Mouse (Mus musculus): ENCODE results near the gene Napsa. TPM values are rescaled to one million over a fixed set of nuclear protein-coding genes. Genes with fewer than 3 reads are reported as not detected.

Napsa gene
- total RNA-seq, 2 experiments from 2014 or later = not detected

DNA sequence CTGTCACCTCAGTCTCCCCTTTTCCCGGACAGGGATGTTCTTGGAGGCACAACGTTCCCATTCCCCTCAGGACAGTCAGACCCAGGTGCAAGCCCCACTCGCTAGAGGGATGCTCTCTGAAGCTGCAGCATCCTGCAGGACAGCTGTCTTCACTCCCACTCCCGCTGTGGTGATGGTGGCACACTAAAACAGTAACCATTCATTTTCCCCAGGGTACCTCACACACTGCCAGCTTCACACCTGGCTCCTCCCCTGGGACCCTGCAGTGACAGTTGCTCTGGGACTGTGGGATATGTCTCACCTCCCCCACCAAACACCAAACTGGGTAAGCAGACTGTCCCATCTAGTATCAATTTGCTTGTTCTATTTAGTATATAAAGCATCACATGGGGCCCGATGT, 24.5 kb upstream of the Napsa start:
- H3K4me3 ChIP-seq = peak overlapping the region; percentile 69; the same call in 1 of the 2 replicates
- no peak overlapping the region for H3K27ac ChIP-seq
- no peak for TF ChIP-seq CTCF (conservative IDR thresholded peaks at IDR 0.05)
- DNase-seq (ENCODE audit: low spot score in 2 of 2) = no peak

DNA sequence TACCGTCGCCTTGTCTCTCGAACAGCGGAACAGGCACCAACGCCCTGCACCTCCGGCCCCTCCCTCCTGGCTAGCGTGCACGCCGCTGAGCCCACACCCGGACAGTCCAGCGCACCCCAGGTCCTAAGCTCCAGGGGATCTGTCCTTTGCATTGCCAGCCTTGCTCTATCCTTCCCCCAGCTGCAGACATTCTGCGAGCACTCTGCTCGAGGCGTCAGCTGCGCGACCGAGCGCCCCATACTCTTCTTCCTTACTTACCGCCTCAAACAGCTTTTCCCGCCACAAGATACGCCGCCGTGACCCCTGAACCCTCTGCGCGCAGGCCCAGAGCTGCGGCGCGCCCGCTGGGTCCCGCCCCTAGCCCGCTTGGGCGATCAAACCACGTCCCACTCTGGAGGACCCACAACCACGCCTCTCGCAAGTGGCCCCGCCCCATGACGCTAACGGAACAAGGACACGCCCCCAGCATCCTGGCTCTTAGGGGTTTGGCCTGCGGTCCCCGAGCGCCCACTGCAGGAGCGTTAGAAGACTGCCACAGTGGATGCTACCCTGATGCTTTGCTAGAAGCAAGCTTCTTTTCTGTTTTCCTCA, 23.6 kb upstream of the Napsa start, which contains the start of gene Pold1:
Gene Pold1 (minus strand): TSS at position 353 of the 591 bp plus-strand sequence.
- peak; percentile 93 for TF ChIP-seq CTCF (conservative IDR thresholded peaks at IDR 0.05)
- peak; percentile 99 to 100 for DNase-seq (ENCODE audit: low spot score in 2 of 2)
- peak within 1 kb of the TSS; percentile 69 for H3K4me3 ChIP-seq
- H3K27ac ChIP-seq = peak within 1 kb of the TSS; percentile 2; the same call in 1 of the 2 replicates

DNA sequence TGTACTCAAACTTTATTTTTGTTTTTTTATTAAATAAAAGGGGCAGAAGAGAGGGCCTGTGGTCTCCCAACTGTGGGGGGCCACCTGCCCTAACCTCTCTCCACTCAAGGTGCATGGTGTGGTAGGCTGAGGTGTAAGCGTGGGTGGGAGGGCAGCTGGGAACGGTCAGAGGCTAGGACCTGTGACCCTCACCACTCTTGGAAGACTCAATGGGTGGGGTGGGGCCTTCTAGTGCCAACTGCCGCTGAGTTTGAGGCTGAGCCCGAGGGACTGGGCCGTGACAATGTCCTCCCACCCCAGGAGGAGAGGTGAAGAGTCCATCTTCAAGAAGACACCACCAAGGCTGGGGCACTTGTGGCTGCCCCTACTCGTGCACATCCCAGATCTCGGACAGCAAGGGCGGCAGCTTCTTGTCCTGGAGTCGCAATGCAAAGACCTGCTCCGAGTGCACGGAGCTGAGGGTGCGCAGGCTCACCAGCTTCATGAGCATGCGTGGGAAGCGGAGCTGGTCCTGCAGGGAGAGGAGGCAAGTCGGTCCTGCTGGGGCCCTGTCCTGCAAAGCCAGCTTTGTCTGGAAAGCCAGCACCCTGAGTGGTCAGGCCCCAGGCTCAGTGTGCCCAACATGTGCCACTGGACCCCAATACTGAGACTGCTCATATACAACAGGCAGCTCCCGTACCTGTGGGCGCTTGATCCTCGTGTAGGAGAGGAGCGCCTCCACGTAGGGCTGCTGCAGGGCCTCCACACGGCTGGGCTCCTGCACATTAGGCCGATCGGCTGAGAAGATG, 22.4 kb upstream of the Napsa start:
- Histone ChIP-seq H3K27ac (no peak overlapping the region), H3K4me3 (no peak overlapping the region)
- no peak for TF ChIP-seq CTCF (conservative IDR thresholded peaks at IDR 0.05)
- DNase-seq (ENCODE audit: low spot score in 2 of 2) = no peak

DNA sequence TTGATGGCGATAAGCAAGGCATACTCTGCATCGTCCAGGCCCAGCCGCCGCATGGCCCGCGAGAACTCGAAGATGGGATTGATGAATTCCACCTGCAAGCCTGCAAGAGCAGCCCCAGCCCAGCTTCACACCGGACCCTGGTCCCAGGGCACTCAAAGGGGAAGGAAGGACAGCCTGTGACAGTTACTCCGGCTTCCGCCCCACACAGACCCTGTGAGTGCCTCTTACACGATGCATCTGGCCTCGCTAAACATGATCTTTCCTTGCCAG, 21.8 kb upstream of the Napsa start:
- Histone ChIP-seq H3K4me3 (no peak overlapping the region), H3K27ac (no peak overlapping the region)
- no peak for TF ChIP-seq CTCF (conservative IDR thresholded peaks at IDR 0.05)
- DNase-seq (ENCODE audit: low spot score in 2 of 2) = no peak

DNA sequence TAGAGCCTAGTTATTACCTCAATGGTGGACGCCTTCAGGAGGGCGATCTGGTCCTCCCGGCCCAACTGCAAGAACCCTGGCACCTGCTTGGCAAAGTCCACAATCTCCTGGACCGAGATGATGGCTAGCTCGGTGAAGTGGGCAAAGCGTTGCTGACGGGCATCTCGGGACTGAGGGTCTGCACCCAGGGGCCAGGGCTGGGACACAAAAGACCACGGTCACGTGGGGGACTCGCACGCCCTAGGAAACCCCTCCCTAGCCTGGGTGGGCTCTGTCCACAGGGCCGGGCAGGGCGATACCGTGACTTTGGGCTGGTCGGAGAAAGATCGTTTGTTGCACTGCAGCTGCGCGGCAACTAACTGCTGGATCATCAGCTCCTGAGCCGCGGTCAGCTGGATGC, 20.9 kb upstream of the Napsa start:
- no peak for DNase-seq (ENCODE audit: low spot score in 2 of 2)
- no peak for TF ChIP-seq CTCF (conservative IDR thresholded peaks at IDR 0.05)
- Histone ChIP-seq H3K27ac (no peak overlapping the region), H3K4me3 (no peak overlapping the region)

DNA sequence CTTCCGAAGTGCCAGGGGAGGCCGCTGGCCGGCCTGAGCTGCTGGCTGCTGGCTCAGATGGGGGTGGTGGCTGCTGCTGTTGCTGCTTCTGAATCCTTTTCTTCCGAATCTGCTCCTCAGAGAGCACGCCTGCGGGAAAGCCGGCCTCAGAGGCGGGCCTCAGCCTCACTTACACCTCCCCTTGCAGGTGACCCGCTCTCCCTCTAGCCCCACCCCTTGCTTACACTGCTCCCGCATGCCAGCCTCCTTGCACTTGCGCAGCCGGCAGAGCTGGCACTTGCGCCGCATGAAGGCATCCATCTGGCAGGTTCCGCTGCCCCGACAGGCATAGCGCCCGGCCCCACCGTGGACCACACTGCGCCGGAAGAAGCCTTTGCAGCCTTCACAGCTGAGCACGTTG, 20.4 kb upstream of the Napsa start:
- no peak overlapping the region for H3K27ac ChIP-seq
- DNase-seq (ENCODE audit: low spot score in 2 of 2) = peak in 1 of 2 experiments; percentile 52
- H3K4me3 ChIP-seq = no peak overlapping the region
- TF ChIP-seq CTCF (conservative IDR thresholded peaks at IDR 0.05) = no peak

DNA sequence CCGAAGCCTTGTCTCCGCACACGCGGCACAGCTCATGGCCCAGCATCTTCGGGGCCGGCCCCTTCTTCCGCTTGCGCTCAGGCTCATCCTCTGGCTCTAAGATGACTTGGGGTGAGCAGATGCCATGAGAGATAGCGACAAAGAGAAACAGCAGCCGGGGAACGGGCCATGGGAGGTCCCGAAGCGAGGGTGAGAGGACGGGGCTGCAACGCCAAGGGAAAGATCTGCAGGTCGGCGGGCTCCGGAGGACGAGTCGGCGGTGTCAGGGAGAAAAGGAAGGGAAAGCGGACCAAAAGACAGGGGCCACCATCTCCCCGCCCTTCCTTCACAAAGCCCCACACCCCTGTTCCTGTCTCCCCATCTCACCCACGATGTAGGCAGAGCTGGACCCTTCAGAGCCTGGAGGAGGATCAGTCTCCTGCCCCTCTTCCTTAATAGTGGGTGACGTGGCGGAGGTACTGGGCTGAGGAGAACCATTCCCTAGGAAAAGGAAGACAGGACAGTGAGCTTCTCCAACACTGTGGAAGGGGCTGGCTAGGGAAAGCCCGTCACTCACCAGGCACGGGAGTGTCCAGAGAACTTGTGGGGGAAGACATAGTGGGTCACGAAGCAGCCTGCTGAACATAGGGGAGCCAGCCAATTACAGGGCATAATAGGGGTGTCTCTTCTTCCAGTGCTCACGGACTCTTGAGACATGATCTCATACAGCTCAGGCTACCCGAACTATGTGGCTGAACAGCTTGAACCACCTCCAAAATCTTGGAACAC, 19.9 kb upstream of the Napsa start:
- no peak for DNase-seq (ENCODE audit: low spot score in 2 of 2)
- H3K4me3 ChIP-seq = peak overlapping the region; percentile 99
- H3K27ac ChIP-seq = no peak overlapping the region
- TF ChIP-seq CTCF (conservative IDR thresholded peaks at IDR 0.05) = no peak

DNA sequence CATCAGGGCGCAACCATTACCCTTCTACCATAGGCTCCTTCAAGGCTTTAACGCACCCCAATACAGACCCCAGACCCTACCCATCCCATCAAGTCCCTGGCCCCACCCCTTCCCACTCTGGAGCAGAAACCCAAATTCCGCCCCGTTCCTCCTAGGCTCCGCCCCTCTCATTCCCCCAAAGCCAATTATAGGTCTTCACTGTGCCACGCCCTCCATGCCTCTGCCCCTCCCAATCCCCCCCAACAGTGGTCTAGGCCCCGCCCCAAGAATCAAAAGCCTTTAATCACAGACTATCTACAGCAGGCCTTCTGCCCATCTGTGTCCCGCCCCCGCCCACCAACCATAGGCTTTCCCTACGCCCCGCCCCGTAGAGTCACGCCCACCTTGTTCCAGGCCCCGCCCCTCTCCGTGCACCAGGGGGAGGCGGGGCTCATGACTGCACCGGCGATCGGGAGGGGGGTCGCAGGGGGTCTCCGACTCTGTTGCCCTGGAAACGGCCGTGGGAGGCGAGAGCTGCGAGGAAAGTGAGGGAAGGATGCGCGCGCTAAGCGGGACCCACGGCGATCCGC, 18.9 kb upstream of the Napsa start:
- no peak for TF ChIP-seq CTCF (conservative IDR thresholded peaks at IDR 0.05)
- Histone ChIP-seq H3K27ac (peak overlapping the region; percentile 90), H3K4me3 (peak overlapping the region; percentile 99)
- DNase-seq (ENCODE audit: low spot score in 2 of 2) = peak; percentile 41 to 64

DNA sequence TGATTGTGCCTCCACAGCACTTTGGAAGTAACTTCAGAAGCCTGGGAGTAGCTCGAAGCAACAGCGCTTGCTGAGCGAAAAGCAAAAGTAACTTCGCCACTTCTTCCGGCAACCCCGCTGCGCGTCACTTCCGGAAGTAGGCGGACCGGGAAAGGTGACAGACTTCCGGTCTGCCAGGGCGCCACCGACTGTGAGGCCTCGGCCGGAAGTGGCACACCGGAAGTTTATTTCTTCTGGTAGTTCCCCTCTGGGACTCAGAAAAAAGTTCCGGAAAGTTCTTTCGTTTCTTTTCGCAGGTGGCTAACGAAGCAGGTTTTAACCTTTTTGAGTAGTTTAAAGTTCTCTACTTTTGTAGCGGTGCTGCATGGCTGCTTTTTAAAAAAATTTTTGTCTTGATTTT, 18.4 kb upstream of the Napsa start, which contains the start of gene Nr1h2:
Gene Nr1h2 (minus strand): TSS at position 126 of the 400 bp plus-strand sequence.
- peak; percentile 96 to 98 for DNase-seq (ENCODE audit: low spot score in 2 of 2)
- Histone ChIP-seq H3K4me3 (peak within 1 kb of the TSS; percentile 99), H3K27ac (peak within 1 kb of the TSS; percentile 90)
- peak; percentile 51 for TF ChIP-seq CTCF (conservative IDR thresholded peaks at IDR 0.05)

DNA sequence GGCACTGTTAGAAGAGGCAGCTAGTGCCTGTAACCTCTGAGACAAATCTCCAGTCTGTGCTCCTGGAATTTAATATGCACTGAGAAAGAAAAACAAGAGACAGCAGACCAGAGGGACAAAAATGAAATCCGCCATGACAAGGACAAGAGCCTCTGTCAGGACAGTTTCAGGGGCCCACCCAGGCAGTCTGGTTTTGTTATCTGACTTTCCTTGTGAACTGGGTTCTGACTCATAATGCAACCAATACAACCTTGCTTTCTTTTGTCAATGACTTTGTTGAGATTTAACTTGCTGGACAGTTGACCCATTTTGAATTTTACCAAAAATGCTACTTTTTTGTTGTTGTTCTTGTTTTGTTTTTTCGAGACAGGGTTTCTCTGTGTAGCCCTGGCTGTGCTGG, 14.6 kb upstream of the Napsa start:
- Histone ChIP-seq H3K4me3 (no peak overlapping the region), H3K27ac (no peak overlapping the region)
- DNase-seq (ENCODE audit: low spot score in 2 of 2) = no peak
- TF ChIP-seq CTCF (conservative IDR thresholded peaks at IDR 0.05) = no peak

DNA sequence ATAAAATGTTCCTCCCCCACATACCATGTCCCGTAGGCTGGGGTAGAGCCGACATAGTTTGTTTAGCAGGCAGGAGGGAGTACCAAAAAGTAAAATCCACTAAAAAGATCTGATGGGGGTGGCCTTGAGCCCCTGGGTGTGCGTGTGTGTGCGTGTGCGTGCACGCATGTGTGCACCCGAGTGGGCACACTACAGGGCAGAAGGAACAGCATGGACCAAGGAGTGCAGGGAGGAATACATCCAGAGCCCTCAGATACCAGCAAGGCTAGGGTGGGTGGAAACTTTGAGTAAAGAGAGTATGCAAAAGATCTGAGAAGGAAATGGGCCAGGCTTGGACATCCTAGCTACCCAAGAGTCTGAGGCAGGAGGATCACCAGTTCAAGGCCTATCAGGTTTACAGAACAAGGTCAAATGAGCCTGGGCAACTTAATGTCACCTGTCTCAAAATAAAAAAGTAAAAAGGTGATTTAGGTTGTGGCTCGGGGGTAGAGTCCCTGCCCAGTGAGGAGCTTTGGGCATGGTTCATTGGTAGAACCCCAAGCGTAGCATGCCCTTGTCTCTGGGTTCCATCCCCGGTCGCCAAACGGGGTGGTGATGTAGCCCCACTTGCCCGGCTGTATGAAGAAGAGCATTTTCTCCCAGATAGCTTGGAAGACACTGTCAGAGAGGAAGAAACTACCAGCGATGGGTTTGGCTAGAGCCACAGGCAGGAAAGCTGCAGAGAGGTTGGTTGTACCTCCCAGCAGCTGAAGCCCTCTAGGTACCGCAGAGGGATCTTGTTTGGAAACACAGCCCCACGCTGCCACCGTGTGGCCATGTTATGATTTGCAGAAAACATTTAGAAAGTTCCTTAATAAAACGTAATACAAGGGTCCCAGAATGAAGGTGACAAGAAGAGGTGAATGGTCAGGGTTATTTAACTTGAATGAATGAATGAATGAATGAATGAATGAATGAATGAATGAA, 11.5 kb upstream of the Napsa start:
- peak; percentile 87 for TF ChIP-seq CTCF (conservative IDR thresholded peaks at IDR 0.05)
- DNase-seq (ENCODE audit: low spot score in 2 of 2) = peak; percentile 73 to 84
- no peak overlapping the region for H3K4me3 ChIP-seq
- no peak overlapping the region for H3K27ac ChIP-seq

DNA sequence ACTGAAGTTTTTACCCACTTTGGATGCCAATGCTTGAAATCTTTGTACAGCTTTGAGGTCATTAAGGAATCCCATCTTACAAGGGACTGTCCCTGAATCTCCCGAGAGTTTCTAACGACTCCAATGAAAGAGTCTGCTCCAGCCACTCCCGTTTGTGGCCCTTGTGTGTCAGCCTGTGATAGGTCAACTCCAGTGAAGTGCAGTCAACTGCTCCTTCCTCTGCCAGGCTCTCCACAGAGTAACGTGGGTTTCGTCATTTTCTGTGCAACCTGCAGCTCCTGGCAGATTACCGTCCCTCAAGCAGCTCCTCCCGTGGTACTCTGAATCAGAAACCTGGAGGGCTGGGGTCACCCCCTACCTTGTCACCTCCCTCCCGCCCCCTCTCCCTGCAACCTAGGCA, 8.9 kb upstream of the Napsa start:
- Histone ChIP-seq H3K4me3 (no peak overlapping the region), H3K27ac (no peak overlapping the region)
- DNase-seq (ENCODE audit: low spot score in 2 of 2) = no peak
- TF ChIP-seq CTCF (conservative IDR thresholded peaks at IDR 0.05) = no peak

Data from layer of hippocampus, adult 2 months (tissue).